Mouse (Mus musculus) frontal cortex, postnatal 25 days (tissue): Measurements from ENCODE around the gene Polr1e.
A peak's percentile ranks its signal among the peaks of the same experiment; 100 is the strongest.
"Not testable (repeated sequence)": the region's sequence is repeated elsewhere in the genome, so short reads cannot be mapped to it uniquely, and the experiment has no call there.

Source experiments
- DNase-seq, 2 experiments: peaks; one replicate each; pipeline ENCODE4 v3.0.0; 2022; ENCODE audit warnings: low spot score in 2 of 2

The Polr1e gene

GRCm38 (mm10) chr4:45054862-45055261, 36.5 kb downstream of the Polr1e start:
- DNase-seq: no peak

GRCm38 (mm10) chr4:45055451-45055850, 37.1 kb downstream of the Polr1e start:
- DNase-seq: no peak

- not testable (repeated sequence) for DNase-seq
These were observed 45.5 kb downstream of the Polr1e start for GRCm38 (mm10) chr4:45063836-45064235.

- no peak for DNase-seq
These were observed 46.2 kb downstream of the Polr1e start for GRCm38 (mm10) chr4:45064577-45064976.

- DNase-seq: no peak
These were observed 47.8 kb downstream of the Polr1e start for GRCm38 (mm10) chr4:45066036-45066730.

- no peak for DNase-seq
These were observed 49.4 kb downstream of the Polr1e start for GRCm38 (mm10) chr4:45067742-45068141.

- DNase-seq: no peak
These were observed 54.0 kb downstream of the Polr1e start for GRCm38 (mm10) chr4:45072261-45072973.

- DNase-seq: no peak
These were observed 55.2 kb downstream of the Polr1e start for GRCm38 (mm10) chr4:45073544-45073943.

- DNase-seq: not testable (repeated sequence)
These were observed 62.7 kb downstream of the Polr1e start for GRCm38 (mm10) chr4:45081041-45081440.

GRCm38 (mm10) chr4:45082951-45083350, 64.6 kb downstream of the Polr1e start:
- no peak for DNase-seq

- no peak for DNase-seq
These were observed 65.1 kb downstream of the Polr1e start for GRCm38 (mm10) chr4:45083487-45083886.

GRCm38 (mm10) chr4:45084021-45084894, 65.9 kb downstream of the Polr1e start, which contains the start of gene Fbxo10:
TSS of gene Fbxo10 (minus strand) at chr4:45084604.
- peak; percentile 70 to 81 for DNase-seq

GRCm38 (mm10) chr4:45084895-45085290, 66.5 kb downstream of the Polr1e start:
- DNase-seq: no peak
